Mouse (Mus musculus) heart, embryonic 14.5 days (tissue): Measurements from ENCODE around the gene Elavl3. TPM values are rescaled to one million over a fixed set of nuclear protein-coding genes. Genes with fewer than 3 reads are reported as not detected.

ENCODE experiments used
- ATAC-seq: fragments of 200-750 bp; cut with Nextera tagmentation; 2 replicates; pipeline ENCODE4 v1.8.0; 2017; ENCODE audit warnings: low read depth, moderate TSS enrichment; ENCODE audit not compliant: insufficient number of reproducible peaks, insufficient read depth, low FRiP score
- H3K27ac ChIP-seq, 2 experiments: fragments of 200-500 bp in 1 of 2; fragments of 300-500 bp in 1 of 2; sonication (generic) in 1 of 2; replicated peaks in 1 of 2; 2 replicates each; pipeline ENCODE4 v1.5.1; 2012 to 2014; ENCODE audit warnings: low read depth in 2 of 2, low read length in 2 of 2, control low read depth in 1 of 2, mild to moderate bottlenecking in 1 of 2, mixed read lengths in 1 of 2; ENCODE audit not compliant: control insufficient read depth in 1 of 2, insufficient read depth in 1 of 2
- H3K27me3 ChIP-seq: fragments of 300-500 bp; sonication (generic); 2 replicates; pipeline ENCODE4 v1.6.1; 2014; ENCODE audit warnings: mild to moderate bottlenecking, low read length, control low read depth; ENCODE audit not compliant: control insufficient read depth, insufficient read depth
- H3K36me3 ChIP-seq: fragments of 300-500 bp; sonication (generic); 2 replicates; pipeline ENCODE4 v1.6.1; 2014; ENCODE audit warnings: mild to moderate bottlenecking, control low read depth, low read length, mixed read lengths; ENCODE audit not compliant: control insufficient read depth, insufficient read depth
- H3K4me1 ChIP-seq, 2 experiments: fragments of 200-500 bp in 1 of 2; fragments of 300-500 bp in 1 of 2; sonication (generic) in 1 of 2; 2 replicates each; pipeline ENCODE4 v1.6.1; 2012 to 2014; ENCODE audit warnings: low read length in 2 of 2, control low read depth in 1 of 2, mixed read lengths in 1 of 2; ENCODE audit not compliant: control insufficient read depth in 2 of 2, insufficient read depth in 2 of 2
- H3K4me2 ChIP-seq: fragments of 300-500 bp; sonication (generic); 2 replicates; pipeline ENCODE4 v1.6.1; 2014; ENCODE audit warnings: mild to moderate bottlenecking, low read length
- H3K4me3 ChIP-seq, 2 experiments: fragments of 200-500 bp in 1 of 2; fragments of 300-500 bp in 1 of 2; sonication (generic) in 1 of 2; 2 replicates each; pipeline ENCODE4 v1.5.1; 2012 to 2014; ENCODE audit warnings: low read length in 2 of 2, mild to moderate bottlenecking in 2 of 2, control low read depth in 1 of 2, low read depth in 1 of 2, moderate library complexity in 1 of 2; ENCODE audit not compliant: control insufficient read depth in 1 of 2, insufficient read depth in 1 of 2
- H3K9ac ChIP-seq: fragments of 300-500 bp; sonication (generic); 2 replicates; pipeline ENCODE4 v1.6.1; 2014; ENCODE audit warnings: mild to moderate bottlenecking, low read length
- H3K9me3 ChIP-seq: fragments of 300-500 bp; sonication (generic); 2 replicates; pipeline ENCODE4 v1.6.1; 2016; ENCODE audit warnings: low read length, control low read depth; ENCODE audit not compliant: control insufficient read depth
- WGBS: fragments of 180-500 bp; shearing (Covaris S2); extraction: QIAGEN DNeasy Blood & Tissue Kit; methylation state at CpG from one replicate; pipeline ENCODE4 v1.1.7; 2014; 5-methylcytosine and 5-hydroxymethylcytosine counted together
- polyA plus RNA-seq: library from polyadenylated mRNA; unstranded; fragments of >200 nt; fragmentation: Nextera tagmentation; extraction: Ambion mirVana; gene quantifications from 2 replicates; pipeline ENCODE4 v1.2.1, GENCODE M21; 2014

Gene Elavl3
- polyA plus RNA-seq, 1 experiment from 2014 or later, result 0.65 TPM

GRCm38 (mm10) chr9:22003163-22003554 lies 48.7 kb downstream of the Elavl3 start:
- ATAC-seq, result no peak

DNA sequence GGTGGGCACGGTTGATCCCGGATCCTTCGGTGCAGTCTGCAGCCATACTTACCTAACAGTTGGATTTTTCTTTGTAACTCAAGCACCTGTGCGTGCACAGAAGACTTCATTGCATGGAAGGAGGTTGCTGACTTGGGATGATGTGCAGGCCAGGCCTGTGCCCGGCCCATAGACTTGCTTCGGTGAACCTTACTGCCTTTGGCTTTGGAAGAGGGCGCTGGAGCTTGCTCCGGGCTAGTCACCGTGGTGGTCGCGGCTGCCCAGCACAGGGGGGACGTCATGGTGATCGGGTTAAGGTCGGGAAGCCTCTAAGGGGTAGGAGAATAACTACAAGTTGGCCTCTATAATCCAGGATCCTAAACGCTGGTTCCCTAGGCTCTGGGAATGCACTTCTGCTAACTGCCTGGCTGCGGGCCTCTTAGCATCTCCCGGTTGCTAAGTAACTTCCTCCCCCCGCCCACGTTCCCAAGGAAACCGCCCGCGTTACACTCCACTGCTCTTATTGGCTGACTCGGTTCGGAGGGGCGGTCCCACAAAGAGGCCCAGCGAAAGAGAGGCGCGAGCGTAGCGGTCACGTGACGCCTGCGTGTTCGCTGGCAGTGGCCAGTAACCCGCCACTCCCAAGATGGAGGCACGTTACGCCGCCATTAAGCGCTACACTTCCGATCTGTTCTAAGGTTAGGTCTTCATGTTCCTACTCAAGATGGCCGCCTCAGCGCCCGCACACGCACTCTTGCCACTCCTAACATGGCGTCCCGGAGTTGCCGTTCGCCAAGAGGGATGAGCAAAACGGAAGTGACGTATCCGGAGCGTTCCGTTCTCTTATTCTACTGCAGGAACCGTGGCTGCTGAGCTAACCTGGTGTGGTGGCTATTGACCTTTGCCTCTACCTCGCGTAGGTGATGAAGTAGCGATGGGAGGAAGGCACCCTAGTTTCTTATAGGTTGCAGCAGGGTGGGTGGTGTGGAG lies 49.3 kb downstream of the Elavl3 start, which contains the start of the genes Ccdc151 and Prkcsh:
TSS of gene Ccdc151 (minus strand) at position 441 of the 969 bp plus-strand sequence.
TSS of gene Prkcsh (plus strand) at position 613 of the 969 bp plus-strand sequence.
- peak within 1 kb of the TSS; percentile 79 for H3K9ac ChIP-seq
- no peaks in the 10 kb centered on the region for H3K9me3 ChIP-seq
- H3K4me3 ChIP-seq, result peak within 1 kb of the TSS; percentile 62 to 74
- WGBS, result 7% methylated on average over 57 of the region's 57 CpGs
- H3K27me3 ChIP-seq, result peaks cover 7% of the 10 kb centered on the region
- peaks cover 36% of the 10 kb centered on the region for H3K36me3 ChIP-seq
- ATAC-seq, result peak; percentile 99
- peak within 1 kb of the TSS; percentile 52 to 68 for H3K27ac ChIP-seq
- H3K4me2 ChIP-seq, result peak within 1 kb of the TSS; percentile 77
- H3K4me1 ChIP-seq, result peaks cover 9 to 14% of the 10 kb centered on the region in 2 experiments

More at GRCm38 (mm10) chr9:22003163-22003554, 48.7 kb downstream of the Elavl3 start:
- no peaks in the 10 kb centered on the region for H3K9me3 ChIP-seq
- peaks cover 43% of the 10 kb centered on the region for H3K36me3 ChIP-seq
- peak overlapping the region; percentile 62 to 74 for H3K4me3 ChIP-seq
- H3K4me1 ChIP-seq, result peaks cover 9 to 14% of the 10 kb centered on the region in 2 experiments
- H3K9ac ChIP-seq, result peak overlapping the region; percentile 79
- peak overlapping the region; percentile 77 for H3K4me2 ChIP-seq
- H3K27ac ChIP-seq, result peak overlapping the region; percentile 52 to 68
- H3K27me3 ChIP-seq, result peaks cover 4% of the 10 kb centered on the region
- under 1% methylated on average over 18 of the region's 18 CpGs for WGBS

DNA sequence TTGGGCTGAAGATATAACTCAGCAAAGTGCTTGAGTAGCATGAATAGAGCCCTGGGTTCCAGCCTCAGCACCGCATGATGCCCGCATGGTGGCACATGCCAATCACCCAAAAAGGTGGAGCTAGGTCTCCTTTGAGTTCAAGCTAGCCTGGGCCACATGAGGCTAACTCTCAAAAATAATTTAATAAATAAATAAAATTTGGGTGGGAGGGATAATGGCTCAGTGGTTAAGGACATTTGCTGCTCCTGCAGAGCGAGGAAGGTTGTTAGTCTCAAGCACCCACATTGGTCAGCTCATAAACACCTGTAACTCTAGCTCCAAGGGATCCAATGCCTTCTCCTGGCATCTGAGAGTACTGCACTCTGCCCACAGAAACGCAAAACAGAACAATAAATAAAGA lies 50.2 kb downstream of the Elavl3 start:
- Histone ChIP-seq H3K4me2 (no peak overlapping the region), H3K27ac (no peak overlapping the region), H3K4me1 (peaks cover 9 to 14% of the 10 kb centered on the region in 2 experiments), H3K36me3 (peaks cover 27% of the 10 kb centered on the region), H3K27me3 (peaks cover 10% of the 10 kb centered on the region), H3K9me3 (no peaks in the 10 kb centered on the region), H3K4me3 (no peak overlapping the region), H3K9ac (no peak overlapping the region)
- whole genome bisulfite sequencing, result 88% methylated on average over 4 of the region's 4 CpGs
- ATAC-seq, result no peak

DNA sequence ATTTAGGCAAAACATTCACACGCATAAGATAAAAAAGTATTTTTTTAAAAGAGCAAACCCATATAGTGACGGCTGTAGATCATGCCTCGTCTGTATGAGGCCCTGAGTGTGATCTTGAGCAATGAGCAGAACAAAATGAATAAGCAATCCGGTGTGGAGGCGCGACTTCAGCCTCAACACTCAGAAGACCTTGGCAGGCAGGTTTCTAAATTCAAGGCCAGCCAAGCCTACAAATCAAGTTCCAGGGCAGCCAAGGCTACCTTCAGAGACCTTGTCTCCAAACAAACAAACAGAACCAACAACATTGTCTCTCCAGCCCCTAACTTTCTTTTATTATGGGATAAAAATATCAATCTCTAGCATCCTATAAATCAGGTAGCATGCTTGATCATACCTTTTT lies 51.5 kb downstream of the Elavl3 start:
- Histone ChIP-seq H3K36me3 (peaks cover 14% of the 10 kb centered on the region), H3K27ac (no peak overlapping the region), H3K4me2 (no peak overlapping the region), H3K4me3 (no peak overlapping the region), H3K9me3 (no peaks in the 10 kb centered on the region), H3K27me3 (peaks cover 10% of the 10 kb centered on the region), H3K4me1 (peaks cover 9 to 14% of the 10 kb centered on the region in 2 experiments), H3K9ac (no peak overlapping the region)
- ATAC-seq, result no peak
- 82% methylated on average over 6 of the region's 6 CpGs for WGBS

DNA sequence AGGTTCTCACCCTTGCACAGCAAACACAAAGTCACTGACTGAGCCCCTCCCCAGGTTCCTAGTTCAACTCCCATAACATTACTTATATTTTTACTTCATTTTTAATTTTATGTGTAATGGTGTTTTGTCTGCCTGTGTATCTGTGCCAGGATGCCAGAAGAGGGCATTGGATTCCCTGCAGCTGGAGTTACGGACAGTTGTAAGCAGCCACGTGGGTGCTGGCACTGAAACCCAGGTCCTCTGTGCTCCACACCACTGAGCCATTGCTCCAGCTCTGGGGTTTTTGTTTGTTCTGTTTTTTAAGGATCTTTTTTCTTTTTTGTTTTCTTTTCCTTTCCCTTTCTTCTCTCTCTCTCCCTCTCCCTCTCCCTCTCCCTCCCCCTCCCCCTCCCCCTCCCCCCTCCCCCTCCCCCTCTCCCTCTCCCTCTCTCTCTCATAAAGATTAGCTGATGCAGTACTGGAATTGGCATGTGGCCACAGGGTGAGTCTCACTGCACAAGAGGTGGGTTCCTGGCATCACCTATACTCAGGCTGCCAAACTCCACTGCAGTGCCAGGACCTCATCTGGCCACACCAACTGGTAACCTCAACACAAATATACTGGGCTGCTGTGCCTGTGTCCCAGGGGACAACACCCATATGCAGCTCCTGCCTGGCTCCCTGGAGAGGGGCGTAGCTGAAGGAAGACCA lies 55.5 kb downstream of the Elavl3 start:
- Histone ChIP-seq H3K36me3 (no peaks in the 10 kb centered on the region), H3K27me3 (peaks cover 31% of the 10 kb centered on the region), H3K4me2 (no peak overlapping the region), H3K4me1 (no peaks in the 10 kb centered on the region), H3K9me3 (no peaks in the 10 kb centered on the region), H3K27ac (no peak overlapping the region), H3K4me3 (no peak overlapping the region), H3K9ac (no peak overlapping the region)
- WGBS, result 81% methylated on average over 3 of the region's 3 CpGs
- no peak for ATAC-seq

DNA sequence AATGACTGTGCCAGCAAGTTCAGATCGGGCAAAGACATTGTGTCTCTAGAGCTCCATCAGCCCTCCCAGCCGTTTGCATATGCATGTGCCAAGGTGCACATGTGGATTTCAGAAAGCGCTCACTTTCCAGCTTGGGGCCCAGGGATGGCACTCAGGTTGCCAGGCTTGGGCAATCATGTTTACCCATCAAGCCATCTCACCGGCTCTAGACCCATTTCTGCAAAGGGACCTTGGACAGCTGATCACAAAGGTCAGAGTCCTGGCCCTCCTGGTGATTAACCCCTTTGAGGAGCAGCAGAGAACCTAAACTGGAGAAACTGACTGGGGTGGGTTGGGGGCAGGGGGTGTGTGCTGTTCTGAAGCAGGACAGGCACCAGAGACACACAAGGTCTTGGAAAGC lies 59.6 kb downstream of the Elavl3 start:
- ATAC-seq, result no peak
- Histone ChIP-seq H3K27ac (no peak overlapping the region), H3K4me3 (no peak overlapping the region), H3K36me3 (no peaks in the 10 kb centered on the region), H3K27me3 (peaks cover 63% of the 10 kb centered on the region), H3K9ac (no peak overlapping the region), H3K4me2 (no peak overlapping the region), H3K9me3 (no peaks in the 10 kb centered on the region), H3K4me1 (peaks cover 0 to 20% of the 10 kb centered on the region in 2 experiments; a peak in 3 of 4 replicates)
- WGBS, result 68% methylated on average over 4 of the region's 4 CpGs
